Mouse (Mus musculus): ENCODE measurements around the gene Mctp1.
A peak's percentile ranks its signal among the peaks of the same experiment; 100 is the strongest.

Mctp1 gene

DNA sequence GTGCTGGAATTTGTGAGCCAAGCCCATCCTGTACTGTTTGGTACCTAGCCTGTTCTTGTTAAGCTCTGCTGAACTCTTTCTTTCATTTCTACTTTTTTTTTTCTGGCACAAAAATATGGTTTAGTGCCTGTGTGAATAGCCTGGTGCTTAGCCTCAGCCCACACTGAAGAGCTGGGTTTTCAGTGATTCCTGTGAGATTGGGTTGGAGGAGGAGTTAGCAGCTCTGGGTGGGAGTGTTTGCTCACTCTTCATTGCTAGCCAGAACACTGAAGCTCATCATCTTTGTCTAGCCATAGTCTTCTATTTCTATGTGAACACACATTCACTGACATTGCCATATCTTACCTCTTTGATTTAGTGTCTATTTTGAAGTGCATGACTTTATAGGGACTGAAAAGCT, 225.1 kb downstream of the Mctp1 start:
- no peak for DNase-seq (ENCODE audit: low read depth, low spot score)

GRCm38 (mm10) chr13:76611499-76611898, 227.2 kb downstream of the Mctp1 start:
- DNase-seq (ENCODE audit: low read depth, low spot score): no peak

DNA sequence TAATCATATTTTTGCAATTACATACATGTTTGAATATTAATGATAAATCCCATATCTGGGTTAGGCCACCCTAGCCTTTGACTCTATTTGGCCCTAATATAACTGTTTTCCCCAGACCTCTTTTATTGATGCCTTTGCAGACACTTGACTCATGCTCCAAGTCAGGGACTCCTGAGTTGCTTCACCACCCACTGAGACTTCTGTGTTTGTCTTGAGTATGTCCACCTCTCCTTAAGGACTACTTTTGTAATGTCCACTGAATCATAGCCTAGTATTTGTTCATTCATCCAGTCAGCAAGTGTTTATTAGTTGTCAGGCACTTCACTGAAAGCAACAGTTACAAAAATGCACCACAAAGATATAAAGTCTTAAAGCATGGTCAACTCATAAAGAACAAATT, 235.8 kb downstream of the Mctp1 start:
- no peak for DNase-seq (ENCODE audit: low read depth, low spot score)

DNA sequence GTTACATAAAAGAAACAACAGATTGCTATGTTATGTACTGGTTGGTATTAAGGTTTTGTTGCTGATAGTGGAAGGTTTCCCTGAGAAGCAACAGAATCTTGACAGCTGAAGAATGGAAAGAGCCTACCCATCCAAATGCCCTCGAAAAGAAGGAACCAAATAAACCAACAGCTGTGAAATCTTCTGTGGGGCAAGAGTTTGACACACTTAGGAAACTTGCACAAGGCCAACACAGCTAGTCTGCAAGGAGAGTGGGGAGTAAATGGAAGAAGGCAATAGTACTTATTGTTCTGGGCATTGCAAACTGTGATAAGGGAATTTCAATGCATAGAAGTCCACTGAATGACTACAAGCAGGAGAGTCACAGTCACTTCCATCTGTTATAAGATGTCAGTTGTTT, 236.2 kb downstream of the Mctp1 start:
- no peak for DNase-seq (ENCODE audit: low read depth, low spot score)

- no peak for DNase-seq (ENCODE audit: low read depth, low spot score)
These were observed 249.4 kb downstream of the Mctp1 start for GRCm38 (mm10) chr13:76633707-76634106.

- DNase-seq (ENCODE audit: low read depth, low spot score): no peak
These were observed 253.9 kb downstream of the Mctp1 start for GRCm38 (mm10) chr13:76638282-76638681.

DNA sequence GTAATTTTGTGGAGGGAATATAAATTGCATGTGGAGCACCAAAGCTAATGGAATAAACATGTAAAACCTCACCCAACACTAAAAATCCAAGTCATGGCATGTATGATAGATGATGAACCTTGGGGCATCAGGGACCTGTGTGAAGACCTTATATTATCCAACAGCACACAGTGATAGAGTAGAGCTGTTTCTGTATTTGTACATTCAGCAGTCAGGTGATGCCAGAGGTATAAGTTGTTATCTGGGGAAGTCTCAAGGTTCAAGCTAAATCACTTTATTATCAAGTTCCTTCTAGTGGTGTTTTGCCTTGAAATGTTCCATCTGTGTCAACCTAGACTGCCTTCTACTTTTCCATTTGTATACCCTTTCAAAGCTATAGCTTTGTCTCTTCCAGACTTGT, 275.2 kb downstream of the Mctp1 start:
- no peak for DNase-seq (ENCODE audit: low read depth, low spot score)

DNA sequence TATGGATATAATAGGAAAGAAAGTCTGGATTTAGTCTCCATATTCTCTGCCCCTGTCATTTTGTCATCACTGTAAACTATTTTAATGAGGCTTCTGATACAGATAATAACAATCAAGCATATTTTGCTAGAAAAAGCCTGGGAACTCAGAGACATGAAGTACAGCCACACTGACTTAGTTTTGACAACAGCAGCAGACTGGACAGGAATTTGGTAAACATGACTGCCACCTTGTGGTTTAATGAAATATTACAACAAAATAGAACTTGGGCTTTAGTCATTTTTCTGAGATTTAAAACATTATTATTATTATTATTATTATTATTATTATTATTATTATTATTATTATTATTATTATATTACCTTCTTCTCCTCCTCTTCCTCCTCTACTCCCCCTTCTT, 297.0 kb downstream of the Mctp1 start:
- peak; percentile 14 for DNase-seq (ENCODE audit: low read depth, low spot score)

GRCm38 (mm10) chr13:76689349-76689748, 305.0 kb downstream of the Mctp1 start:
- DNase-seq (ENCODE audit: low read depth, low spot score): no peak

GRCm38 (mm10) chr13:76690143-76690542, 305.8 kb downstream of the Mctp1 start:
- DNase-seq (ENCODE audit: low read depth, low spot score): no peak

DNA sequence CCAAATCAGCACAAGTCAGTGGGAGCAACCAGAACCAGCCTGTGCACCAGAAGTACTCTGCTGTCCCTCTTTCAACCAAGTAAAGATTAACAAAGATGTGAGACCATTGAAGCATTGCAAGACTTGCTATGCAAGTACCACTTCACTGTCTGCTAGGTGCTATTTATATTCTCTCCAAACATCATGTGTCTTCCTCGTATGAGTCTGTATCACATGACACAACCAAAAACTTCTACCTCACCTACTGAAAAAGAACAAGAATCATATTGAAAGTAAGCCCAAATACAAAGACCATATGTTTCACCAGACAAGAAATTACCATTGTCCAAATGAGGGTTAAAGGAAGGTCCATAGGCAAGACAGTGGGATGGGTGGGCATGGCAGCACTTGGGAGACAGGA, 306.4 kb downstream of the Mctp1 start:
- DNase-seq (ENCODE audit: low read depth, low spot score): no peak

DNA sequence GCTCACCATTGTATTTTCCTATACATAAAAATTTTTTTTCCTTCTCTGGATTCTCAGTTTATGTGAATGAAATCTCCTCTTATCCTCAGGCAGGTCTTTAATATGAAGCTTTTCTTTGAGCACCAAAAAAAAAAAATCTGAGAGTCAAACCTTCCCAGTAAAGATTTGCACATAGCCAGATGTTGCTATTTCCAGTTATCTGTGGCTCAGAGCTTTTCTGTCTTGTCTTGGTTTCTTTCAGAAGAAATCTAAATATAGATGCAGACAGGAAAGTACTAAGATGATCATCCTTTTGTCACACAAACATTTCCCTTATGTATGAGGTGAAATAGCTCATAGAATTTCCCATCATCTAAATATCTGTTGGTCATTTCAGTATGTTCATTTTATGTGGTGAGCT, 349.7 kb downstream of the Mctp1 start:
- DNase-seq (ENCODE audit: low read depth, low spot score): no peak

DNA sequence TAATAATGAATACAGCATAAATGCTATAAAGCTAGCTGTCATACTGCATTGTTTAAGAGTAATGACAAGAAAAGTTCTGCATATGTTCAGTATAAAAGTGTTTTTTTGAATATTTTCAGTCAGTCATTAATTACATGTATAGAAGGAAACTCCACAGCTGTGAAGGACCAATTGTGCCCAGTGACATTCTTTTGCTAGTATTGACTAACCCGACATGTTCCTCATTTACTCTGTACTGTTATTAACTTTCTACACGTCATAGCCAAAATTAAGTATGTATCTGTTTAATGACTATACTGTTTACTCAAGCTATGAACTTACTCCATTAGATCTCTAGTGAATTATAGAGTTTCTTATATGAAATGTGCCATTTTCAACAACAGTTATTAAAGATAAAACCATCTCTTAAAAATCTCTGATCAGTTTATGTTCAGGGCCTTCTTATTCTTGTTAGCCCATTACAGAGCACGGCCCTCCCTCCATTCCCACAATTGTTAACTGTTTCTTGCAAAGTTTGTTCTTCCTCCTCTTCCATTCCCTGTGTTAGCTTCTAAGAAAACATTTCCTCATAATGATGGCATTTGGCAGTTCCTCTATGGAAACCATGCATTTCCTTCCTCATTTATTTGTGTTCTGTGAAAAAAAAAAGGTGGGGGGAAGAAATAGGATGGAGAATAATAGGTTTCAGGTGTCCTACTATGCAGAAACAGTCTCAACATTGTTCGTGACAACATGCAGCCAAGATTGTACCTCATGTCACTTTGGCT, 366.5 kb downstream of the Mctp1 start:
- no peak for DNase-seq (ENCODE audit: low read depth, low spot score)

GRCm38 (mm10) chr13:76759832-76760490, 375.6 kb downstream of the Mctp1 start:
- DNase-seq (ENCODE audit: low read depth, low spot score): peak; percentile 55

DNA sequence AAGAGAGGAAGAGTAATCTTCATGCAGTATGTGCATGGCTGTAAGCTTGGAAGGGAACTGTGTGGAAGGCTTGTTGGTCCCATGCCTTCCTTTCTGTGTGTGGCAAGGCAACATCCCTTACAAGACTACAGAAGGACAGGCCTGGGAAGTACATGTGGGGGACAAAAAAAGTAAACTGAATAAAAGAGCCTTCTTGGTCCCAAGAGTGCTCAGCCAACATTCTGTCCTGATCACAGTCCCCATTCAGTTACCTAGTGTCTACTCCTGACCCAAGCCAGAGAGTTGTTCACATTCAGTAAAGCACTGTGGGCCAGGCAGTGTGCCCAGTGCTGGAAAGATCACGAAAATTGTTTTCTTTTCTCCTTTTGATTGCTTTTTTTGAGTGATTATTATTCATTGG, 415.3 kb downstream of the Mctp1 start:
- no peak for DNase-seq (ENCODE audit: low read depth, low spot score)

DNA sequence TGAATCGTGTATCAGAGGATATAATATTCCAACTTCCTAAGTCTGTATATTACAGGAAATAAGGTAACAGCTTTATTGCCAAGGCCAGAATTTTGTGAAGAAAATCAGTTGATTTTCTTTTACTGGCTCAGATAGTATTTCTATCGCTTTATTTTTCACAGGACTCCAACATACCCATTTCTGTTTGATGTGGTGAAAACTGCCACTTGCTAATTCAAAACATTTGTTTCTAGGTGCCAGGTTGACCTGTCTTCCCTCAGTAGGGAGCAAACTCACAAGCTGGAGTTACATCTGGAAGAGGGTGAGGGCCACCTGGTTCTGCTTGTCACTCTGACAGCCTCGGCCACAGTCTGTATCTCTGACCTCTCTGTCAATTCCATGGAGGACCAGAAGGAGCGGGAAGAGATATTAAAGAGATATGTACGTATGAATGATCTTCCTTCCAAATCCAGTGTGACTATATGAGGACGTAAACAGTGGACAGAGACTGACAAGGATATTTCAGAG, 416.8 kb downstream of the Mctp1 start:
- no peak for DNase-seq (ENCODE audit: low read depth, low spot score)

DNA sequence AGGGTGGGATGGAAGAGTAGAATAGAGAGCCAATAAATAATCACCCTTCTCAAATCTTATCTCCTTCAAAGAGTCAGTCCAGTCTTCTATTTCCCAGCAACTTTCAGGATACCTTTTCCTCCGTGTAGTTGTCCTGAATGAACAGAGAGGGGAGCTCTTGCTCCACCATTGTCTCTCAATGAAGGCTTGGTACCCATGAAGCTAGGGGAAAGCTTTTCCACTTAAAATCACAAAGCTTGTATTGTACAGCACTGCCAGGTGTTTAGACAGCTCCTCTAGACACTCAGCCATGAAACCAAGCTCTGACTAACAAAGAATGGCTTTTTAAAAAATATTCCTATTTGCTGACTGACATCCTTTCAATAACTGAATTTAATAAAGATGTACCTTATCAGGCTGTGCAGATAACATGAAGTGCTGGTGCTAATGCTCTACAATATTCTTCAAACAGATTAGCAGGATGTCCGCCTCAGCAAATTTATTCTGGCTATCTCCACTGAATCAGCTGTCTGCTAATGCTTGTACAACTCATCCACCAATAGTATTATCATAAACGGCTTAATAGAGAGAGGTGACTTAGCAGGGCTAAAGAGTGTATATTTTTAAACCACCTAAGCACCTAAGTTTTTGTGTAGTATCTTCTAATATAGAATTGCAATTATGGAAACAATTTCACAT, 417.9 kb downstream of the Mctp1 start:
- peak; percentile 52 for DNase-seq (ENCODE audit: low read depth, low spot score)

- DNase-seq (ENCODE audit: low read depth, low spot score): no peak
These were observed 418.6 kb downstream of the Mctp1 start for GRCm38 (mm10) chr13:76802926-76803325.

GRCm38 (mm10) chr13:76803799-76804198, 419.5 kb downstream of the Mctp1 start:
- no peak for DNase-seq (ENCODE audit: low read depth, low spot score)

- no peak for DNase-seq (ENCODE audit: low read depth, low spot score)
These were observed 424.6 kb downstream of the Mctp1 start for GRCm38 (mm10) chr13:76808871-76809390.

DNA sequence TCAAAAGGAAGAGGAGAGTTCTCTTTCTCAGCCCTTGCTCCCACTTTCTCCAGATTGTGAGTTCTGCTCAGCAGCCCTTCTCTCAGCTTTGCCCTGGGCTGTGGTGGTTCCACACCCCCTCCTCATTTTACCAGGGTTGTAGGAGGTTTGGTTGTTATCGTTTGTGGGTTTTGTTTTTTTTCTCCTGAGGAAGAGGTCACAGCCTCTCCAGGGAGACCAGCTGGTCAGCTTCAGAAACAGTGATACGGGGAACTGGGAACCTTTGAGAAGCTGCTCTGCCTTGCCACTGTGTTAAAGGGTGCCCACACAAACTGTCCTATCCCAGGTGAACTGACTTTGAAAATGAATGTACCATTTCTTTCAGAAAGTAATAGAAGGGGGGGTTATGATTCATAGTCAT, 425.5 kb downstream of the Mctp1 start:
- DNase-seq (ENCODE audit: low read depth, low spot score): no peak

GRCm38 (mm10) chr13:76810496-76810939, 426.2 kb downstream of the Mctp1 start:
- peak; percentile 70 for DNase-seq (ENCODE audit: low read depth, low spot score)
